Mouse (Mus musculus) T-cell, adult 2 months (primary cell): ENCODE results near the gene Hs6st1.

Experiments
- DNase-seq: peaks from one replicate; pipeline ENCODE4 v3.0.0; 2022; ENCODE audit warnings: low spot score

Gene Hs6st1

GRCm38 (mm10) chr1:36083554-36083953, 15.4 kb downstream of the Hs6st1 start:
- no peak for DNase-seq

- DNase-seq = no peak
Observed at GRCm38 (mm10) chr1:36085069-36085468, 16.9 kb downstream of the Hs6st1 start.

GRCm38 (mm10) chr1:36088367-36088766, 20.2 kb downstream of the Hs6st1 start:
- DNase-seq = no peak

- DNase-seq = no peak
Observed at GRCm38 (mm10) chr1:36089481-36089880, 21.3 kb downstream of the Hs6st1 start.

GRCm38 (mm10) chr1:36090011-36090721, 22.0 kb downstream of the Hs6st1 start:
- DNase-seq = no peak

GRCm38 (mm10) chr1:36090722-36091110, 22.5 kb downstream of the Hs6st1 start:
- no peak for DNase-seq

GRCm38 (mm10) chr1:36091246-36091645, 23.0 kb downstream of the Hs6st1 start:
- no peak for DNase-seq

- DNase-seq = no peak
Observed at GRCm38 (mm10) chr1:36093741-36094140, 25.5 kb downstream of the Hs6st1 start.

GRCm38 (mm10) chr1:36095423-36096272, 27.4 kb downstream of the Hs6st1 start:
- DNase-seq = no peak

- DNase-seq = no peak
Observed at GRCm38 (mm10) chr1:36098432-36098831, 30.2 kb downstream of the Hs6st1 start.

- DNase-seq = no peak
Observed at GRCm38 (mm10) chr1:36100371-36100770, 32.2 kb downstream of the Hs6st1 start.

GRCm38 (mm10) chr1:36105917-36106706, 37.9 kb downstream of the Hs6st1 start:
- DNase-seq = no peak

GRCm38 (mm10) chr1:36109987-36110386, 41.8 kb downstream of the Hs6st1 start:
- no peak for DNase-seq

- DNase-seq = no peak
Observed at GRCm38 (mm10) chr1:36112665-36113064, 44.5 kb downstream of the Hs6st1 start.

- DNase-seq = no peak
Observed at GRCm38 (mm10) chr1:36113670-36114069, 45.5 kb downstream of the Hs6st1 start.

GRCm38 (mm10) chr1:36114844-36115243, 46.6 kb downstream of the Hs6st1 start:
- DNase-seq = no peak

GRCm38 (mm10) chr1:36116488-36116887, 48.3 kb downstream of the Hs6st1 start:
- no peak for DNase-seq

- DNase-seq = no peak
Observed at GRCm38 (mm10) chr1:36118061-36118685, 50.0 kb downstream of the Hs6st1 start.

GRCm38 (mm10) chr1:36118958-36119357, 50.8 kb downstream of the Hs6st1 start:
- no peak for DNase-seq

- no peak for DNase-seq
Observed at GRCm38 (mm10) chr1:36119426-36119825, 51.2 kb downstream of the Hs6st1 start.

GRCm38 (mm10) chr1:36121172-36121571, 53.0 kb downstream of the Hs6st1 start:
- DNase-seq = no peak

GRCm38 (mm10) chr1:36125076-36125475, 56.9 kb downstream of the Hs6st1 start:
- no peak for DNase-seq
